7 mouse cellular contexts compared by ENCODE assay signal in the genomic region with DNA sequence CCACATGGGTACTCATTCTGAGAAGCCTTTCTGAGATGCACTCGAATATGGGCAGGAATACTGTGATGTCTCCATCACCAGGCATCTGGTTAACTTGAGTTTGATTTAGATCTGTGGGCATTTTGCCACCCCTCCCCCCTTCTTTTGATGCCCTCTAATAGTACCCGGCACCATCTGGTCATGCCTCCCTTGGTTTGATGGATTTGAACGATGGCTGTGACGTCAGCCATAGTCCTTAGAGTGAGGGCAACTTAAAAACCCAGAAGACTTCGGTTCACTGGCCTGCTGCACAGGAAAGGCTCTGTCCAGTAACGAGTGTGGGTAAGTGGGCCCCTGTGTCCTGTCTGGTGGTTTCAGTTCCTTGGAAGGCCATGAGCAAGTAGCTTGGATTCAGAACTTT.
DNase-seq lines count a peak whose midpoint lies in the region; ATAC-seq lines count a peak whose summit lies in the region.

No protein-coding gene starts in this region.

- ATAC-seq in forebrain, embryonic 14.5 days = peak; percentile 2; the same call in 1 of the 2 replicates
- ATAC-seq in liver, embryonic 13.5 days (ENCODE audit: low read depth) = no peak

- H3K27me3 ChIP-seq in forebrain, embryonic 14.5 days (replicated peaks; ENCODE audit: control insufficient read depth, insufficient read depth, low read length) = 0 out of 2 replicates have a peak, but pooled peaks cover 8% of the 10 kb centered on the region
- peaks cover 50% of the 10 kb centered on the region for H3K27me3 ChIP-seq in liver, embryonic 13.5 days

- H3K36me3 ChIP-seq in forebrain, embryonic 14.5 days (ENCODE audit: control insufficient read depth, insufficient read depth, low read length) = no peaks in the 10 kb centered on the region
- H3K36me3 ChIP-seq in liver, embryonic 13.5 days = no peaks in the 10 kb centered on the region

- peaks cover 13% of the 10 kb centered on the region for H3K4me1 ChIP-seq in forebrain, embryonic 14.5 days (ENCODE audit: control insufficient read depth, insufficient read depth, low read length)
- H3K4me1 ChIP-seq in liver, embryonic 13.5 days (replicated peaks) = no peaks in the 10 kb centered on the region; the same call in none of the 2 replicates

- peak overlapping the region; percentile 91 for H3K4me2 ChIP-seq in forebrain, embryonic 14.5 days (ENCODE audit: low read length)
- H3K4me2 ChIP-seq in liver, embryonic 13.5 days = peak overlapping the region; percentile 29

- peak overlapping the region; percentile 58; the same call in 1 of the 2 replicates for H3K27ac ChIP-seq in forebrain, embryonic 14.5 days (ENCODE audit: low read depth, low read length)
- H3K27ac ChIP-seq in liver, embryonic 13.5 days = no peak overlapping the region; the same call in 1 of the 2 replicates

- H3K9ac ChIP-seq in forebrain, embryonic 14.5 days (ENCODE audit: low read length) = peak overlapping the region; percentile 89
- no peak overlapping the region for H3K9ac ChIP-seq in liver, embryonic 13.5 days

- peak; percentile 50 for DNase-seq in retina, postnatal 1 day
- no peak for DNase-seq in retina, embryonic 14.5 days (ENCODE audit: low spot score)
- DNase-seq in forebrain, embryonic 14.5 days (ENCODE audit: low spot score) = peak; percentile 73
- no peak for DNase-seq in liver, embryonic 13.5 days
- DNase-seq in testis, postnatal 14 days (ENCODE audit: low spot score) = no peak
- DNase-seq in ovary, postnatal 36 days (ENCODE audit: low spot score) = no peak
- no peak for DNase-seq in thymus, postnatal 10 days (ENCODE audit: low spot score in 2 of 2)

- 39% methylated on average over 6 of the region's 6 CpGs for WGBS in forebrain, embryonic 14.5 days
- 34% methylated on average over 6 of the region's 6 CpGs for WGBS in liver, embryonic 13.5 days (ENCODE audit: insufficient replicate concordance)

- peak overlapping the region; percentile 83 for H3K4me3 ChIP-seq in forebrain, embryonic 14.5 days (ENCODE audit: low read depth, low read length)
- H3K4me3 ChIP-seq in liver, embryonic 13.5 days (replicated peaks) = peak overlapping the region; percentile 59

- H3K9me3 ChIP-seq in forebrain, embryonic 14.5 days (replicated peaks; ENCODE audit: control insufficient read depth, low read length) = no peaks in the 10 kb centered on the region
- no peaks in the 10 kb centered on the region for H3K9me3 ChIP-seq in liver, embryonic 13.5 days (replicated peaks)

Comparison
In these comparisons a context has a peak if more than half of its experiments do, and no peak if none do; other contexts are left out.
1. DNase-seq: peak in retina, postnatal 1 day (single experiment) and forebrain, embryonic 14.5 days (single experiment); none in retina, embryonic 14.5 days (single experiment), liver, embryonic 13.5 days (single experiment), testis, postnatal 14 days (single experiment), ovary, postnatal 36 days (single experiment) and thymus, postnatal 10 days (0 of 2).